Mouse (Mus musculus): ENCODE data around the gene Gstp1.

DNA sequence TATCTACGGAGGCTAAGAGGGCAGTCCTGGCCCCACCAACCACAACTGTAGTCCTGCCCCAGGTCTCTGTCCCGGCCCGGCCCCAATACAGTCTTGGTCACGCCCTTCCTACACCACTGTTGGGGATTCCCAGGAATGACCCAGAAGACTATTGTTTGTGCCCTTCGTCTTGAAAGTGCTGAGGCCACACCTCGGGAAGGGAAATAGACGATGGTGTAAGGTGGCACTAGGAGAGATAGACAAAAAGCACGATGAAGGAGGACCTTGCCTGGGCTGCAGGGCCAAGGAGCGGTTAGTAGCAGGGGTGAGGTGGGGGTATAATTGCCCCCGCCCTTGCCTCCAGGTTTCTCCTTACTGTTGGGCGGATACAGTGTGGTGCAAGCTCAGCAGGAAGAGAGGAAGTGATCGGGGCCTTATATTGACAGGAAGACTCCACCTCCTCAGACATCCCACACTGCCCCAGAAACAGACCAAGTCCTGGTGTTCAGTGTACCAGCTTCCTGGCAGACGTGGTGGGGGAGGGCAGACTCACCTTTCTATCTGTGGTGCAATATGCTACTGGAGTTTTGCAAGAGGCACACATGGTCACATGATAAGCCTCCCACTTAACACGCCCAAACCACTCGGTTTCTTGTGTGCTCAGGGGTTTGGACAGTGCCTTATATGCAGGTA lies 21.4 kb upstream of the Gstp1 start, which contains the start of gene Gstp3:
- TF ChIP-seq CTCF (conservative IDR thresholded peaks at IDR 0.05; ENCODE audit: insufficient read depth, insufficient read length, low read depth, low read length) (no peak), POLR2A (IDR thresholded peaks at IDR 0.05; ENCODE audit: low read depth, low read length) (no peak)

All from kidney, adult 2 months (tissue).